Mouse (Mus musculus) liver, embryonic 14.5 days (tissue): ENCODE results near the gene Qsox2. TPM values are rescaled to one million over a fixed set of nuclear protein-coding genes. Genes with fewer than 3 reads are reported as not detected.

Experiments
- ATAC-seq: fragments of 200-750 bp; cut with Nextera tagmentation; 2 replicates; pipeline ENCODE4 v1.8.0; 2017; ENCODE audit warnings: moderate number of reproducible peaks, mild to moderate bottlenecking, moderate library complexity; ENCODE audit not compliant: insufficient read depth
- DNase-seq, 3 experiments: peaks; one replicate each; pipeline ENCODE4 v3.0.0-alpha.2; 2012 to 2013; ENCODE audit warnings: low read depth in 3 of 3, low spot score in 3 of 3
- H3K27ac ChIP-seq: fragments of 300-500 bp; sonication (generic); 2 replicates; pipeline ENCODE4 v1.5.1; 2014; ENCODE audit warnings: moderate library complexity, mild to moderate bottlenecking, control low read depth, inconsistent platforms
- H3K27me3 ChIP-seq: fragments of 300-500 bp; sonication (generic); 2 replicates; pipeline ENCODE4 v1.6.1; 2014; ENCODE audit warnings: mild to moderate bottlenecking, low read length, moderate library complexity; ENCODE audit not compliant: control insufficient read depth, insufficient read depth
- H3K36me3 ChIP-seq: fragments of 300-500 bp; sonication (generic); replicated peaks from 2 replicates; pipeline ENCODE4 v1.6.1; 2014; ENCODE audit warnings: low read depth; ENCODE audit not compliant: control insufficient read depth, insufficient read depth
- H3K4me1 ChIP-seq, 2 experiments: fragments of 200-500 bp in 1 of 2; fragments of 300-500 bp in 1 of 2; sonication (generic) in 1 of 2; replicated peaks; 2 replicates each; pipeline ENCODE4 v1.6.1; 2012 to 2014; ENCODE audit warnings: antibody characterized with exemption in 1 of 2, inconsistent platforms in 1 of 2, low read length in 1 of 2; ENCODE audit not compliant: control insufficient read depth in 2 of 2, insufficient read depth in 2 of 2
- H3K4me2 ChIP-seq: fragments of 300-500 bp; sonication (generic); 2 replicates; pipeline ENCODE4 v1.6.1; 2014; ENCODE audit warnings: low read depth, mild to moderate bottlenecking, control low read depth, moderate library complexity
- H3K4me3 ChIP-seq, 2 experiments: fragments of 200-500 bp in 1 of 2; fragments of 300-500 bp in 1 of 2; sonication (generic) in 1 of 2; 2 replicates each; pipeline ENCODE4 v1.5.1; 2012 to 2014; ENCODE audit warnings: low read depth in 2 of 2, low read length in 2 of 2, mild to moderate bottlenecking in 2 of 2, control low read depth in 1 of 2, inconsistent platforms in 1 of 2, moderate library complexity in 1 of 2; ENCODE audit not compliant: insufficient read depth in 1 of 2
- H3K9ac ChIP-seq: fragments of 300-500 bp; sonication (generic); replicated peaks from 2 replicates; pipeline ENCODE4 v1.6.1; 2014; ENCODE audit warnings: mild to moderate bottlenecking, control low read depth, moderate library complexity
- H3K9me3 ChIP-seq: fragments of 300-500 bp; sonication (generic); 2 replicates; pipeline ENCODE4 v1.6.1; 2016; ENCODE audit warnings: low read length, mixed read lengths; ENCODE audit not compliant: control insufficient read depth
- CTCF ChIP-seq: IDR thresholded peaks from 2 replicates; pipeline ENCODE4 v1.5.1; 2016; ENCODE audit warnings: antibody characterized with exemption, low read depth, control low read depth
- EP300 ChIP-seq: IDR thresholded peaks from 2 replicates; pipeline ENCODE4 v1.6.1; 2016; ENCODE audit warnings: antibody characterized with exemption, low read depth
- WGBS: fragments of 180-500 bp; shearing (Covaris S2); extraction: QIAGEN DNeasy Blood & Tissue Kit; methylation state at CpG from one replicate; pipeline ENCODE4 v1.1.7; 2014; ENCODE audit not compliant: insufficient replicate concordance; 5-methylcytosine and 5-hydroxymethylcytosine counted together
- polyA plus RNA-seq, 2 experiments: library from polyadenylated mRNA; depleted of rRNA in 1 of 2; stranded (reverse) in 1 of 2; unstranded in 1 of 2; fragments of >200 nt; fragmentation: Nextera tagmentation in 1 of 2; extraction: Ambion mirVana in 1 of 2; gene quantifications; 2 replicates each; pipeline versions ENCODE4 v1.2.1 to v1.2.3; 2012 to 2014

The Qsox2 gene
- polyA plus RNA-seq, 2 experiments: 3.8 to 4.7 TPM

DNA sequence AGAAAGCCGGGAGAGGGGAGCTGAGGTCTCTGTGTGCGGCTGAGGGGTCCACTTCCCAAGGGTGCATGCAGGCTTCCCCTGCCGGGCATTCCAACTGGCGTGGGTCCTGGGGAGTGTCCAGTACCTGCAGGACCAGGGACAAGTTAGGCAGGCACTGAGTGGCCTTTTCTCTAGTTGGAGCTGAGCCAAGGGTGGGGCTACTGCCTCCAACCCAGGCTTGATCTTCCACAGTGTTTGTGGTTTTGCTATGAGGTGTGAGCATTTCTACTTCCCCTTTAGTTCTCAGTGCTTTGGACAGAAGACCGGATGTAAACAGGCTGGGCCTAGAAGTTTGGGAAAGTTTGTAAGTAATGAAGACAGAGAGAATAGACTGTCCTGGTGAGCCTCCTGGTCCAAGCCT lies 48.8 kb downstream of the Qsox2 start:
- H3K9me3 ChIP-seq: no peaks in the 10 kb centered on the region
- 42% methylated on average over 5 of the region's 5 CpGs for WGBS
- H3K27ac ChIP-seq: no peak overlapping the region
- TF ChIP-seq EP300 (no peak), CTCF (no peak)
- H3K4me2 ChIP-seq: no peak overlapping the region
- H3K36me3 ChIP-seq: no peaks in the 10 kb centered on the region
- ATAC-seq (no peak), DNase-seq (no peak)
- no peaks in the 10 kb centered on the region for H3K4me1 ChIP-seq
- H3K4me3 ChIP-seq: no peak overlapping the region
- no peaks in the 10 kb centered on the region; the same call in 1 of the 2 replicates for H3K27me3 ChIP-seq
- H3K9ac ChIP-seq: no peak overlapping the region

DNA sequence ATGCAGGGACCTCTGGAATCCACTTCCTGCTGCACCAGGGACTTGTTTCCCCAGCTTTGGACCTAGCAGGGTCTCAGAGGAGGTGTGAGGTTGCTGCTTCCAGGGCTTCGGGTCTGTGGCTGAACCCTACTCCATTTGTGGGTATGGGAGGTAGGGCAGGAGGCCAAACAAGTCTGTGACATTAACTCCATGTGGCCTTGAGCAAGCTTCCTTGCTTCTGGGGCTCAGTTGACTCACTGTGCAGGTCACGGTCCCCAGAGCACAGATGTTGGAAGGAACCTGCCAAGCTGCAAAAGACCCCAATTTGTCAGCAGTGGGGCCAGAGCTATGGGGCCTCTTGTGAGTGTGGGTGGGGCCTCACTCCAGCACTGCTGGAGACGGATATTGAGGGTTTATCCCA lies 53.0 kb downstream of the Qsox2 start:
- no peaks in the 10 kb centered on the region for H3K36me3 ChIP-seq
- ATAC-seq: no peak
- no peaks in the 10 kb centered on the region for H3K4me1 ChIP-seq
- H3K27me3 ChIP-seq: no peaks in the 10 kb centered on the region
- no peak overlapping the region for H3K4me2 ChIP-seq
- no peak for DNase-seq
- 49% methylated on average over 3 of the region's 3 CpGs for WGBS
- TF ChIP-seq CTCF (no peak), EP300 (no peak)
- no peak overlapping the region for H3K9ac ChIP-seq
- no peak overlapping the region for H3K27ac ChIP-seq
- no peak overlapping the region for H3K4me3 ChIP-seq
- no peaks in the 10 kb centered on the region for H3K9me3 ChIP-seq

DNA sequence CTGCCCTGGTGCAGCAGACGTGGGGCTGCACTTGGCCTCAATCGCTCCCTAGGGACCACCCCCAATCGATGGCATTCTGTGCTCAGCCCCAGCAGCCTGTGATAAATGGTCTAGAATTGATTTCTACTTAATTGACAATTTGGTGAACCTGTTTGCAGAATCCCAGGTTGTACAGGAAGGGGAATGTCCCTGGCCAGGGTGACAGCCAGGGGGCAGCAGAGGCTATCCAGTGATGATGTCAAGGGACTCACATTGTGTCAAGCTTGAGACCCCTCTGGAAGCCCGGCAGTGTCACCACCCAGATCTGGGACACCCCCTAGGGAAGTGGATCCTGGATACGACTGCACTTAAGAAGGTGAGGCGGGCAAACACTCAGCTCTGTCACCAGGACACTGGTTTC lies 54.7 kb downstream of the Qsox2 start:
- Histone ChIP-seq H3K9ac (no peak overlapping the region), H3K4me1 (peaks cover 0 to 3% of the 10 kb centered on the region in 2 experiments; a peak in 2 of 4 replicates), H3K9me3 (no peaks in the 10 kb centered on the region), H3K27ac (no peak overlapping the region), H3K27me3 (no peaks in the 10 kb centered on the region), H3K36me3 (no peaks in the 10 kb centered on the region), H3K4me3 (no peak overlapping the region), H3K4me2 (no peak overlapping the region)
- TF ChIP-seq CTCF (peak; percentile 80), EP300 (no peak)
- WGBS: 14% methylated on average over 6 of the region's 6 CpGs
- ATAC-seq: no peak
- no peak for DNase-seq

GRCm38 (mm10) chr2:26177189-26177588 lies 60.1 kb downstream of the Qsox2 start:
- DNase-seq: no peak
- no peaks in the 10 kb centered on the region for H3K9me3 ChIP-seq
- no peak overlapping the region for H3K4me3 ChIP-seq
- H3K4me2 ChIP-seq: peak overlapping the region; percentile 48
- ATAC-seq: peak; percentile 62
- H3K9ac ChIP-seq: 0 out of 2 replicates have a peak overlapping the region, but pooled peaks have one; percentile 39
- no peaks in the 10 kb centered on the region for H3K27me3 ChIP-seq
- 49% methylated on average over 2 of the region's 2 CpGs for WGBS
- no peaks in the 10 kb centered on the region for H3K36me3 ChIP-seq
- TF ChIP-seq CTCF (no peak), EP300 (no peak)
- peaks cover 9 to 18% of the 10 kb centered on the region in 2 experiments; a peak in 3 of 4 replicates for H3K4me1 ChIP-seq
- peak overlapping the region; percentile 5 for H3K27ac ChIP-seq

GRCm38 (mm10) chr2:26176731-26177130 lies 60.6 kb downstream of the Qsox2 start:
- Histone ChIP-seq H3K4me2 (peak overlapping the region; percentile 48), H3K27ac (peak overlapping the region; percentile 32), H3K9me3 (no peaks in the 10 kb centered on the region), H3K4me1 (peaks cover 9 to 18% of the 10 kb centered on the region in 2 experiments; a peak in 3 of 4 replicates), H3K36me3 (no peaks in the 10 kb centered on the region), H3K9ac (peak overlapping the region; percentile 39; the same call in 1 of the 2 replicates), H3K27me3 (no peaks in the 10 kb centered on the region), H3K4me3 (no peak overlapping the region)
- peak in 2 of 3 experiments; percentile 40 to 56 for DNase-seq
- WGBS: 11% methylated on average over 5 of the region's 5 CpGs
- TF ChIP-seq EP300 (peak; percentile 85), CTCF (no peak)
- ATAC-seq: peak; percentile 89
